Mouse (Mus musculus): ENCODE measurements at regions not wholly inside any gene's neighbourhood (a gene's known extent, or its start where the extent isn't known, plus 50 kb on each side); places are given as distances from the start of the nearest gene placed in this dataset.

DNA sequence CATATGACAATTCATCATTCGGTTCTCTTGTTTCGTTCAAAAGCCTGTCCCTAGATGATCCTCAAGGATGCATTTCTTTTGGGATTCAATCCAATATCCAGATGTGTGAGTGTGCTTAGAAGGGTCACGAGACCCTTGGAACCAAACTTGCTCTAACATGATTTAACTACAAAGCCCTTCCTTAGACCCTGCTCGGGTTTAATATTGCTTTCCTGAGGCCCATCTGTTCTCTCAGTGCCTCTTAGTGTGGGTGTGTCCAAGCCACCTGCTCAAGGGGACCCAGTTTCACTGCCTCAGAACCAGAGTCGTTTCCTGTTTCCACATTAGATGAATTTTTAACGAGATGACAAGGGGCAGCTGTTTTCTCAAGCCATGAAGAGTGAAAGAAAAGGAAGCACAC is 147.3 kb upstream of the Usp24 start:
- DNase-seq (ENCODE audit: low spot score in 2 of 2): no peak

DNA sequence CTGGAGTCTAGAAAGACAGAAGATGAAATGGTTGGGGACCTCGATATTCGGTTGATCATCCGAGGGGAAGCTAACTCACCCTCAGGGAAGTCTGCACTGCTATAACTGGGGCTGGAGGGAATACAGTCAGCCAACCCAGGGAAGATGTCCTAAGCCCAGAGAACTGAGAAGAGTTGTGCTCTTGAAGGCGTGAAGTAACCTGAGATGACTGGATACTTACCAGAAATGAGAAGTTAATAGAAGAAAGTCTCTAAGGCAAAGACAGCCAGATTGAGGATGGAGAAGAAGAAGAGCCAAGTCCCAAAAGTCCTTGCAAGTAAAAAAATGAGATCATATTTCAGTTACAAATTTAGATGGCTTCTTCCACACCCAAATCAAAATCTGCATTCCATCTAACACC is 146.5 kb upstream of the Usp24 start:
- no peak for DNase-seq (ENCODE audit: low spot score in 2 of 2)

DNA sequence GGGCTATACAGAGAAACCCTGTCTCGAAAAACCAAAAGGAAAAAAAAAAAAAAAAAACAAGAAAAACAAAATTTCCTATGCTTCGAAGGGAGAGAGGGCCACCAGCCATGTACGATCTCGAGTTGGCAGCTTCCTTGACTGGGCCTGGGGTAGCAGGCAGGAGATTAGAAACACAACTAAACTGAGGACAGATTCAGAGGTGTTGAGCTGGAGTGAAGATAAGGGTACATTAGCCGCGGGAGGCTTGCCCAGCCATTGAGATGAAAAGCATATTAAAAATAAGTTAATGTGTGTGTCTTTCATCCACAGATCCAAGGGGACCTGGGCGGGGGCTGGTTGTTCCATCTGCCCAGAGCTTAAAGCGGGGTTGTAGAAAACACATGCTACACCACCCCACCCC is 145.3 kb upstream of the Usp24 start:
- DNase-seq (ENCODE audit: low spot score in 2 of 2): no peak

DNA sequence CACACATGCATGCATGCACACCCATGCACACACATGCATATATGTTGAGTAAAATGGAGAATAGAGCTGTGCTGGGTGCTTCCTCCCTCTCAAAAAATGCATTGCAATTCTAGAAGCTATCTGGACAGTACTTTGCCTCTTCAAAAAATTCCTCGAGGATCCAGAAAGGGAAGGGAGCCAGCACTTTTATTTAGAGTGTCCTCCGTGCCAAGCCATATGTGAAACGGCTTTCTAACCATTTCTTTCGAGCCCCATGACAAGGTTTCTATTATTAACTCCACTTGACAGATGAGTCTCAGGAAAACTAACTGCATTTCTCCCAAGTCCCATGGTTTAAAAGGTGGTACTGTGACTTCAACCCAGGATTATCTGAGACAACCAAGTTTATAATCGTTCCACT is 140.7 kb upstream of the Usp24 start:
- no peak for DNase-seq (ENCODE audit: low spot score in 2 of 2)

DNA sequence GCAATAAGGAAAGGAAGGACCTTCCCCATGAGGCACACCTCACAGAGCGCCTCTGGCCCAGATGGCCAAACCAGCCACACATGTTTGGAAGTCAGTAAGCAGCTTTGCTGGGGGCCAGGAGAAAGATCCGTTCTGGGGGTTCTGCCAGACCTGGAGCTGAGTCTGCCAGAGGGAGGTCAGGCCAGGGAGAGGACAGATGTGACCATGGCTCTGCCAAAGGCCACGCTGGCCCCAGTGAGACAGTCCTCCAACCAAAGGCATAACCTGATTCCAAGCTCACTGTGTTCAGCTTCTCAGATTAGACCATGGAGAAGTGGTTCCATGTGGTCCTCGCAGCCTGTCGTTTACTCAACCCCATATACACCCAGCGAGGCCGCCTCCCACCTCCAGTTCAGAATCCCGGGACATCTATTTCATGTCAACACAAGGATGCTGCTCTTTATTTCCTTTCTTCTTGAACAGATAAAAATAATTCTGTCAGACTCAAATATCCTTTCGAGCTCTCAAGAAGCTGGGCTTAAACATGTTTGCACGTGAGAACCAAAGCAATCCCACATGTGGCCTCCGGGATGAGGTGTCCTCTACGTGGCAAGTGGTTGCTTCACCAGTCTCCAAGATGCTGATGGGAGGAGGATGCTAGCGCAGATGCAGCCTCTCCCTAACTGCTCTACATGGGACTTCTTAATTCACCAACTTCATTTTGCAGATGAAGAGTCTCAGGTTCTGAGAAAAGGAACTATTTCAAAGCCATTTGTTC is 130.1 kb upstream of the Usp24 start:
- DNase-seq (ENCODE audit: low spot score in 2 of 2): no peak

GRCm38 (mm10) chr4:106186684-106187083 is 129.3 kb upstream of the Usp24 start:
- DNase-seq (ENCODE audit: low spot score in 2 of 2): no peak

GRCm38 (mm10) chr4:106190248-106190647 is 125.8 kb upstream of the Usp24 start:
- DNase-seq (ENCODE audit: low spot score in 2 of 2): no peak

GRCm38 (mm10) chr4:106191331-106191730 is 124.7 kb upstream of the Usp24 start:
- no peak for DNase-seq (ENCODE audit: low spot score in 2 of 2)

GRCm38 (mm10) chr4:106191843-106192242 is 124.2 kb upstream of the Usp24 start:
- DNase-seq (ENCODE audit: low spot score in 2 of 2): no peak

GRCm38 (mm10) chr4:106193204-106193945 is 122.6 kb upstream of the Usp24 start:
- no peak for DNase-seq (ENCODE audit: low spot score in 2 of 2)

DNA sequence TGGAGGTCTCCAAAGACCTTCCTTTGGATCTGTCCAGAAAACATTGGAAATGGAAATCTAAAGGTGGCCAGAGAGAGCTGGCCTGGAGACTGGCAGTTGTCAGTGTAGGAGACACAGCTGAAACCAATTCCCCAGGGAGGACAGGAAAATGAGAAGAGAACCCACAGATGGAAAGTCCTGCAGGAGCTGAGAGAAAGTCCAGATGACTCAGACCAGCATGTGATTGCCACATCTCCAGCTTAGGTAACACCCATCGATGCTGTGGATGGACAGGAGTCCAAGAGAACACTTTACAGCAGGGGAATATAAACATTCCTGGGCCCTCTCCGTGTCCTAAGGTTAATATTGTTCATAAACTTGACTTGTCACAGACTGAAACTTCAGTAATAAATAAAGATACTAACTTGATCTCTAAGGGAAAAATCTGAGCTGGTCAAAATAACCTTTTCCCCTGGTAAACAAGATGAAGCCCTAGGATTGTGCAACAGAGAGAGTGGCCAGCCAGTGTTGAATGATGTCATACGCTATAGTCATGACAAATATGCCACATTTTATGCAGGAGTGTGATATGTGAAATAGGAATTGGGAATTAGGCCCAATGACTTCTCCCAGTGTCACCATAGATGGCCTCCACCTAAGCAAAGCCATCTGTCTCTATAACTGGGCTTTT is 120.4 kb upstream of the Usp24 start:
- DNase-seq (ENCODE audit: low spot score in 2 of 2): no peak

GRCm38 (mm10) chr4:106199833-106200232 is 116.2 kb upstream of the Usp24 start:
- DNase-seq (ENCODE audit: low spot score in 2 of 2): no peak

- DNase-seq (ENCODE audit: low spot score in 2 of 2): no peak
Measured at GRCm38 (mm10) chr4:106200241-106200640, 115.8 kb upstream of the Usp24 start.

GRCm38 (mm10) chr4:106202554-106202953 is 113.5 kb upstream of the Usp24 start:
- DNase-seq (ENCODE audit: low spot score in 2 of 2): no peak

- DNase-seq (ENCODE audit: low spot score in 2 of 2): no peak
Measured at GRCm38 (mm10) chr4:106205200-106205599, 110.8 kb upstream of the Usp24 start.

- no peak for DNase-seq (ENCODE audit: low spot score in 2 of 2)
Measured at GRCm38 (mm10) chr4:106206023-106206422, 110.0 kb upstream of the Usp24 start.

- no peak for DNase-seq (ENCODE audit: low spot score in 2 of 2)
Measured at GRCm38 (mm10) chr4:106209465-106209864, 106.5 kb upstream of the Usp24 start.

GRCm38 (mm10) chr4:106209975-106210374 is 106.0 kb upstream of the Usp24 start:
- DNase-seq (ENCODE audit: low spot score in 2 of 2): no peak

- DNase-seq (ENCODE audit: low spot score in 2 of 2): no peak
Measured at GRCm38 (mm10) chr4:106214170-106214569, 101.8 kb upstream of the Usp24 start.

GRCm38 (mm10) chr4:106220621-106221020 is 95.4 kb upstream of the Usp24 start:
- DNase-seq (ENCODE audit: low spot score in 2 of 2): no peak

- DNase-seq (ENCODE audit: low spot score in 2 of 2): peak; percentile 51 to 52
Measured at GRCm38 (mm10) chr4:106225184-106225862, 90.7 kb upstream of the Usp24 start.

GRCm38 (mm10) chr4:106227428-106227827 is 88.6 kb upstream of the Usp24 start:
- DNase-seq (ENCODE audit: low spot score in 2 of 2): no peak

Data from frontal cortex, postnatal 25 days (tissue).